Mouse (Mus musculus) forelimb bud, embryonic 11.5 days (tissue): ENCODE measurements around the gene Hus1.
A peak's percentile ranks its signal among the peaks of the same experiment; 100 is the strongest.

Experiments
- DNase-seq: peaks from one replicate; pipeline ENCODE4 v3.0.0-alpha.2; 2012; ENCODE audit warnings: low read depth, low spot score

Gene Hus1

DNA sequence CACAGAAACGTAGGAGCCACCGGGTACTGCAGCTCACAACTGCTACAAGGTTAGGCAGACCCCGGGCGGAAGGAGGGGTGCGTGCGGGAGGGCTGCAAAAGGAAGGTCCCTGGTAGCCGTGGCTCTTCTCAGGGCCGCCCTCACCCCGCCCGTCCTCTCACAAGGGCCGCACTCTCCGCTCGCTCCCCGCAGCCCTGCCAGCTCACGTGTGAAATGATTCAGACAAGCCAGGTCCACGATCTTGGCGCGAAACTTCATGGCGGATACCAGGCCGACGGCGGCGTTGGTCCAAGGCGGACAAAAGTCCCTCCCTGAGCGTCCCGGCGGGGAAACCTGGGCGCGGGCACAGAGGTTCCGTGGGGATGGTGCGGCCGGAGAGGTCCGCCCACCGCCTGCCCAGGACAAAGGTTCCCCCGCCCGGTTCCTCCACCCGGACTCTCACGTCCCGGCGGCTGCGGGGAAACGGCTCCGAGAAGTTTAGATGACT, at the start of gene Hus1:
Gene Hus1, minus strand, starts transcription at position 339 of the 487 bp plus-strand sequence.
- DNase-seq, result peak; percentile 79

DNA sequence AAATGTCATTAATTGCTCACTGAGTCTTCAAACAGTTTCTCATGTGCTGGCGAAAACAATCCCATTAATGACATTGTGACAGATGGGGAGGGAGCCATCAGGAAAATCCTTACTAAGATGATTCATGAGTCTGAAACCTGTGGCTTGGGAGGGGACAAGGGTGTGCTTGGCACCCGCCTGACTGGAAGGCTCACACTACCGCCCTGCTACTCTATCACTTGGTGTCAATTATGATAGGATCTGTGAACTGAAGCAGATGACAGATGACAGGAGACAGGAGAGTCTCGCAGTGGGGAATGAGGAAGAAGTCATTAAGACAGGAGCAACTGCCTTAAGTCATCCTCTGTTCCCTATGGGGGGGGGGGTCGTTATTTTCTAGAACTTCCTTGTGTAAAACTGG, 49.5 kb upstream of the Hus1 start:
- DNase-seq, result no peak

DNA sequence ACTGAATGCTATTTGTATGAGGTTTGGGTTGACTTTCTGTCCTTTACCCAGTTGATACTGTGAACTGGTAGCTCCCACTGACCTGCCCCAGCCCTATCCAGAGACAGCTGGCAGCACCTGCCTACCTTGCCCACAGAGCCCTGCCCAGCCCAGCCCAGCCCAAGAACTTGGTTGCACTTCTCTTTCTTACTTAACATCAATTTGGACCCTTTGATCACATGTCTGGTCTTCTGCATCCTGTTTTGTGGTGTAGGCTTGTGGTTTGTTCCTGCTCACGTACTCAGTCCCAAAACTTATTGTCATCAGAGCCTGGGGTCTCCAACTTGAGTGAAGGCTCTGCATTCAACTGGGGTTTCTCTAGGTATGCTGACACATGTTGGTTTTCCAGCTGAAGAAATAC, 49.0 kb upstream of the Hus1 start:
- DNase-seq, result no peak

DNA sequence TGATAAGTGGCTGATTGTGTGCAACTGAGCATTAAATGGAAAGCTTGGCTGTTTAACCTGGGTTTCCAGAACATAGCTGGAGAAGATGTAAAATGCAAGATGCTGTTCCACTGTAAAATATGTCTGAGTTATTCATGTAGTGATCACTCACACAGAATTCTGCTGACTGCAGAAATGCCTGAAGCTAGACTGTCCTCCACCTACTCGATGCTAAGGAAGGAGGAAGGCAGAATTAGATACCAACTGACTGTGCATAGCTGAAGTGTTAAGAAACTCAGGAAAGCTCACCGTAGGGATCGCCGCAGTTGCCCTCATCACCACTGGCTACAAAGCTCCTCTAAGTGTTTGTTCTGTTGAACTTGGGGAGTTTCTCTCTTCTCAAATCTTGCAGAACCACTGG, 46.7 kb upstream of the Hus1 start:
- DNase-seq, result no peak

DNA sequence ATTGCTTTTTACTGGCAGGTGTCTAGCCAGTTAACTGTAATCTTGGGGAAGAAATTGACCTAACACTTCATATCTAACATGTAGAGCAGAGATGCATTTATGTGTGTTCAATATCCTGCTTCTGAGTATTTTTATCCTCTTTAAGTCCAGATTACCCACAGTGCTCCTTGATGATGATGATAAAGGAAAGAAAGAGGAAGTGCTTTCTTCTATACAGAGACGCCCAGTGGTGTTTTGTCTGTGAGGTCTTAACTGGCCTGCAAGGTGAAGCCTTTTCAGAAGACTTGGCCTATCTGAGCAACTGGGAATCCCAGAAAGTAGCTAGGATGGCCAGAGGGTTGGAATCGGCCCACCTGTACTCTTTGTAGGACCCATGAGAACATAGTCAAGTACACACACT, 45.9 kb upstream of the Hus1 start:
- DNase-seq, result no peak

DNA sequence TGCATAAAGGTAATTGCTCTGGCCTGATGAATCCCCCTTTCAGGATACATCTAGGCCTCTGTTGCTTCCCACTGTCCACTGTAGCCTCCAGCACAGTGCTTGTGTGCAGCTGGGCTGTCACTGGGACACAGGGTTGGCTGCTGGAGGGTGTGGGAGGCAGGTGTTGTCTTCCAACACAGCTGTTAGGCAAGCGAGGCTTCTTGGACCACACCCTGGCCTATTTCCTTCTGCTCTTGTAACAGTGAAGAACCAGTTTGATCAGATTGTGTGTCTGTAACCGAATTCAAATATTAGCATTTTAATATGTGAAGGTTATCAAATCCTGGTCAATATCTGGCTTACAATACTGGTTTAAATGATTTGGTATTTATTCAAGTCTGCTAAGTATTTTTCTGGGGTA, 40.9 kb upstream of the Hus1 start:
- no peak for DNase-seq

DNA sequence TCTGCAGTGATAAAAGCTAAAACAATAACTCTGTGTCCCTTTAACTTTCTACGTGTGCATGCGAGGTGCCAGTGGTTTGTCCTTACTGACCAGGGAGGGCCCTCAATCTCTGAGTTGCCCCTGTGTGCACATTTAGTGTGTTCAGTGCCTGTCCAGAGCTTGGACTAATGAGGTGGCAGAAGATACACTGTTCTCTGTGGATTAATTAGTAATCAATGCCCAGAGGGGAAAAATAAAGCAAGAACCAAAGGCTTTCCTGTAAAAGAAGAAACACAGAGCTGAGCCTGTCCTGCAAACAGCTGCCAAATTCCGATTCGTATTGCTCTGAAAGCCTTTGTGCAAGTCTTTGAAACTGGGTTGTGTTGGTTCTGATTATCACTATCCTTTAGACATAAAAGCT, 39.2 kb upstream of the Hus1 start:
- DNase-seq, result no peak

DNA sequence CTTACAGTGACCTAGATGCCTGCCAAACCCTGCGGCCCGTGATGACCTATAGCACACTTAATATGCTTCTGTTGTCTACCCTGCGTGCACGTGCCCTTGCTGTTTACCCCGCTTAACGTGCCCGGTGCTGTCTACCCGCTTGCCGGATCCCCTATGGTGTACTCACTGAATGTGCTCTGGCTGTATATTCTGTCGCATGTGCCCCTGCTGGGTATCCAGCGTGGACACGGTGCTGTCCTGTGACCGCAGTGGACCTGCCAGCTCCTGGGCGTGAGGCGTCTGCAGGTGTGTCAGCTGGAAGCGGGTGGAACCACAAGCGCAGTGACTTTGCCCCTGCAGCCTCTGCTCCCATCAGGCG, 37.7 kb upstream of the Hus1 start, which contains the start of gene Sun3:
Gene Sun3, minus strand, starts transcription at position 289 of the 358 bp plus-strand sequence.
- DNase-seq, result no peak

DNA sequence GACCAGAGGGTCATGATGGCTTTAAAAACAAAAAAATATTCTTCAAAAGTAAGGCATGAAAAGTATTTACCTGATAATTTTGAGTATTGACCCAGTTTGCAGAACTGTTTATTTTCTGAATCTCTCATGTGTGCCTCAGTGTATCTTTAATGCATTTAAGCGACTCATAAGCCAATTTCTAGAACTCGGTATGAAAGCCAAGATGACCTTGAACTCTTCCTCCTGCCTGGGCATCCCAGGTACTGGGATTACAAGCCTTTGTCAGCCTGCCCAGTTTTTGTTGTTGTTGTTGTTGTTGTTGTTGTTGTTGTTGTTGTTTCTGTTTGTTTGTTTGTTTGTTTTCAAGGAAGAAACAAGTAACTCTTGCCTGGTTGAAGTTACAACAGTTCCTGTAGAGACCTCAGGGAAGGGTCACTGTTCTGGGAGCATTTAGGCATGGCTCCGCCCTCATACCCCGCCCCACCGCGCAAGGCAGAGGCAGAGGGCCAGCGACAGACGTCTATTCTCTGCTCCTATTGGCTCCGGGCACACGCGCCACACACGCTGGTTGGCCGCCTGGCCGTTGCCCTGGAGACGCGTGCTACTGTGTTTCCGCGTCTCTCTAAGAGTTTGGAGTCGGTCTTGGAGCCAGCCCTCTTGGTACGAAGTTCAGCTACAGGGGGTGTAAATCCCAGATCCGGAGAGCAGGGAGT, 37.2 kb upstream of the Hus1 start, which contains the start of gene Gm11992:
Gene Gm11992, plus strand, starts transcription at position 584 of the 692 bp plus-strand sequence.
- peak; percentile 88 for DNase-seq

DNA sequence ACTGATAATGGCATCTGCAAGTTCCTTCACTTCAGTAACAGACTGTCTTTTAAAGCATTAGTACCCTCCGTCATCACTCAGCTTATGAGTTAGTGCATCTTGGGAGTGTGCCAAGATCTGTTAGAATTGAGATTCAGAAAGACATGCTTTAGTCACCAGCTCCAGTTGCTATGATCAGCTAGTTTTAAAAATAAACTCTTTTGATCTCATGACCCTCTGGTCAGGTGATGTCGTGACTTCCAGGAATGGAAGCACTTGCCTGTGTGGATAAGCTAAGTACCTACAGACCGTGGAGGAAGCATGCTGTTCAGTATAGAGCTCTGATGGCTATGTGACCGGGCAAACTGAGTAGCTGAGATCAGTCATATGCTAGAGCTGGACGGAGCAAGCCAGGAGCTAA, 36.1 kb upstream of the Hus1 start:
- DNase-seq, result no peak

DNA sequence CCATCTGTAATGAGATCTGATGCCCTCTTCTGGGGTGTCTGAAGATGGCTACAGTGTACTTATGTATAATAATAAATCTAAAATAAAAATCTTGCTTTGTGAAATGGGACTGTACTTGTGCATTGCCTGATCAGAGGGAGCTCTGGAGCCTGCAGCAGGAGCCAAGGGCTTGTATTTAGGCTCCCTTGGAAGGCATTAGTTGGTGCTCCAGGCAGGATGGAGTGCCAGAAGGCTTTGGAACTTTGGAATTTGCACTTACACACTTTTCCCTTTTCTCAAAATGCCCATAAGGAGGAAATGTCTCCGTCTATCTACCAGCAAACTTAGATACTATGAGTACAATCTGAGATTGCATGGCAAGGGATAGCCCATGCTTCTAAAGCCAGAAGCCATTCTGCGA, 35.6 kb upstream of the Hus1 start:
- no peak for DNase-seq

DNA sequence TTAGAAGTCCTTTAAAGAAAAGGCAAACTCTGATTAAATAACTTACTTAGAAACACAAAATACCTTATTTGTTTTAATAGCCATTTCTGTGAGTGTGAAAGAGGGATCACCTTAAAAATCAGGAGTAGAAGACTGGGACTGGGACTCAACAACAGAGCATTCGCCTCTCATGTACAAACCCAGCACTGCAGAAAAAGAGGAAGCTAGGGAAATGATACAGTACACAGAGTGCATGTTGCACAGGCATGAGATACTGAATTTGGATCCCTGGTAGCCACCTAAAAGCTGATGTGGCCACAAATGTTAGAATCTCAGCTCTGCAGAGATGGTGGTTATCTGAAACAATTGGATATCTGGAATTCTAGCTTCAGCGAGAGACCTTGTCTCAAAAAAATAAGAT, 20.5 kb upstream of the Hus1 start:
- no peak for DNase-seq

DNA sequence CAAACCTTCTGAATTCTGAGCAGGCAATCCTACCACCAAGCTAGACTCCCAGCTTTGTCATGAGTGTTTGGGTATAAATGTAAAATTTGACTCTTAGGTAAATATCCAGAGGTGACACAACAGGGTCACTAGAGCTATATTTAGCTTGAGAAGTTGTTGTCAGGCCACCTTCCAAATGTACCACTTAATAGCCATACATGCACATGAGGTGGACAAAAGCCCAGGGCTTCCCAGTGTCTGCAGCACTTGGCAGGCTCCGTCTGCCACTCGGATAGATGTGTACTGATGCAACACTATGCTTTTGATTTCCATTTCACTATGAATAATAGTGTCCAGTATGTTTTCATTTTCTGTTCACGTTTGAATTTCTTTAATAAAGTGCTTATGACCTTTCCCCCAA, 14.2 kb upstream of the Hus1 start:
- DNase-seq, result no peak

DNA sequence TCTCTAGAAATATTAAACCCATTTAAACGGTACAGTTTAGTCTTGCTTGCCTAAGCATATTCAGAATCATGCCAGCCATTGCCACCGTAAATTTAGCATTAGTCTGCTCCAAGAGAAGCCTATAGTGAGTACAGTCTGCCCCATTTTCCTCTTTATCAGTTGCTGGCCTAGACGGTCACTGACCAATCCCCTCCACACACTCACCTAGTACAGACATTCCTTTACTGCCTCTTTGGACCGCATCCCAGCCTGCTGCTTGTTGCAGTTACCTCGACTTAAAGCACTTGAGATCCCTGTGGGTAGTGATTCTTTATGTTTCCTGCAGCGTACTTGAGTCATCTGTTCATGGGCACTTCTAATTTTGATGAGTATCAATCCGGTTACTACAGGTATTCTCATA, 13.8 kb upstream of the Hus1 start:
- DNase-seq, result no peak

DNA sequence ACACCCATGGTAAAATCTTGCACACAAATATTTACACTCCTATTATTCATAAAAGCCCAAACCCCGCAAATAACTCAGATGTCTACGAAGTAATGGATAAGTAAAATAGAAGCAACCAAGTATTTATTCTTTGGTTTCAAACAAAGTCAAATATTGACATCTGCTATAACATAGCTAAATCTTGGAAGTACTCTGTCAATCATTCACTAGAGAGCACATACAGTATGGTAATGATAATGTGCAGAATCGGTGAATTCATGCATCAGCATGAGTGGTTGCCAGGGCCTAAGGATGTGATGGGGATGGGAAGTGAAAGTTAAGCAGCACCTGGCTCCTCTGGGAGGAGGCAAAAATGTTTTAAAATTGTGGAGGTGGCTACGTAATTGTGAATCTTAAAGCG, 9.2 kb upstream of the Hus1 start:
- DNase-seq, result no peak

DNA sequence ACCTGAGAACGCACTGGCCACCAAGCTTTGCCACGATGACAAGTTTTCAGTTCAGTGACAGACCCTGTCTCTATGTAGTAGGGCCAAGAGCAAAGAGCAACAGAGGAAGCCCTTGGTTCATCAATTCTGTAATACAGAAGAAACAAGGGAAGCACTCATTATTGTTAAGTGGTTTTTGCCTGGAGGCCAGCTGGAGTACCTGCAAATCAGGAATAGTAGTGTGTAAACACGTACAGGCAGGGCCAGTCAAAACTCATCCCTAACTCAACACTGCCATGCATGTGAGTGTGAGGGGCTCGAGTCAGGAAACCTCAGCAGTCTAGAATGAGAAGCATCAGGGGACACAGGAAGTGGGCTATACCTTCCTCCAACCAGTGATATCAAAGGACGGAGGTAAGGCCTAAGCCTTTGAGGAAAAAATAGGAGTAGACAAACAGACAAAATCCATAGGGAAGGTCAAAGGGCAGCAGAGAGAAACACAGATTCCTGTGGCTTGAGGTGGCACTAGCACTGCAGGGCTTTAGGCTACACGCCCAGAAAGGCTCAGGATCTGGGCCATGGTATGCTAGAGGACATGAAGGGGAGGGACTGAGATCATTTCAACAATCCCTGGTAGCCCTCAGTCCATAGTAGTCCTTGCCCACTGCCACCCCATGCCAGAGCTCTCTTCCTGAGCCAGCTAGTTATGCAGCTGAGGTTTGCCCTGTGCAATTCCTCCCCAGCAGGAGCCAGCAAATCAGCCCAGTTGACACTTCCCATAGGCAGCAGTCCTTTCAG, 7.7 kb upstream of the Hus1 start:
- no peak for DNase-seq

DNA sequence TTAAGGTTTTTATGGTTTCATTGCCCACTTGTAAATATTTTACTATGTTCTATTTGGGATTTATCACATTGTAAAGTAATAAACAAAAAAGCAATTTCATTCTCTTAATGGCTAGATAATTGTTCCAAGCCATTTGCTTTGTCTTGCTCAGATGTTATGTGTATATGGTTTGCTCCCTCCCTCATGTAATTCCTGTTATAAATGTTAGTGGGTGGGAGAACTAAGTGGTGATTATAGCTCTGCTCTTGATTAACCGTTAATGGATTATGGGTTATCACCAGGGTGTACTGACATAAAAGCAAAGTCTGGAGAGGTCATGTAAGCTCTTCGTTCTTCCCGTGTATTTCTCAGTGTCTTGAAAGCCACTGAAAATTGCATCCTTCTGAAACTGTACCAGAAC, 3.7 kb upstream of the Hus1 start:
- DNase-seq, result no peak

DNA sequence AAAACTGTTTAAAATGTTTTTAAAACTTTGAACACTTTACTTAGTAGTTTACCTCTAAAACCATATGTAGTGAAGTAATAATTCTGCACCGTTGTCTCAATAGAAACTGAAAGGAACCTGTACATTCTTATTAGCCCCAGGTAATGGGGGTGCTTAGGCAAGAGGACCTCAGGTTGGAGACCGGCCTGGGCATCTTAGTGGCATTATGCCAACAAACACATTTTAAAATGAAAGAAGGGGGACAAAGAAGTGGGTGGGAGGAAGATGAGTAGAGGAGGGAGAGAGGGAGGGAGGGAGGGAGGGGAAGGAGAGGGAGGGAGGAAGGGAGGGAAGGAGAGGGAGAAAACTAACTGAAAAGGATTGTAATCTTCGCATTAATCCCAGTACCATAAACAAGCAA, 357 bp upstream of the Hus1 start:
- DNase-seq, result peak; percentile 41

DNA sequence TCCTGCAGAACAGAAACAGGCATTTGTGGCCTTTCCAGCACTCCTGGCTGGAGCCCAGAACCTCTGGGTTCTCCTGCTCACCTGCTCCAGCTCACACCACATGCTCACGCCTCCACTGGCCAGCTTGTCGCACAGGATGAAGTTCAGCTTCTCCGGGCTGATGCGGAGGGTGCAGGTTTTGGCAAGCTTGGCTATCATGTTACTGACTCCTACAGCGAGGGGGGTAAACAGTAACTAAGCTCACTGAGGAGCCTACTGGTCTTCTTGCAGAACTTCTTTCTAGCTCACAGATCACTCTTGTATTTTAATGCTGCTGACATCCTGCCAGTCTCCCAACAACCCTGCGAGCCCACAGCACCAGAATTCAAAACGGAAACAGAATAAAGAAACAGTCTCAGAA, 575 bp downstream of the Hus1 start:
- DNase-seq, result peak; percentile 56

DNA sequence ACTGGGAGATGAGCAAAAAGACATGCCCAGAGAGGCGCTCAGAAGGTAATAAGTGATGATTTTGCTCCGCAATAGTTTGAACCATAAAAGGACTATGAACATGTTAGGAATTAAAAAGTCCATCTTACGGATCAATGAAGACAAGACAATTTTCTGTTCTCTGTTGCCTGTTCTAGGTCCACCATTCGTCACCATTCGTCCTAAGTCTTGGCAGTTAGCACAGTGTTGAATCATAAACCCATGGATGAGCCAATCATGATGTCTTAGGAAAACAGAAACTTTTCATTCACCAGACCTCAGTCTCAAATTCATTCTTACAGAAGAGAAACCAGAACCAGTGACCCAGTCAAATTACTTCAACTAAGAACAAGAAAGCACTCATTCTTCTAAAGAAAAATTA, 2.2 kb downstream of the Hus1 start:
- DNase-seq, result no peak

DNA sequence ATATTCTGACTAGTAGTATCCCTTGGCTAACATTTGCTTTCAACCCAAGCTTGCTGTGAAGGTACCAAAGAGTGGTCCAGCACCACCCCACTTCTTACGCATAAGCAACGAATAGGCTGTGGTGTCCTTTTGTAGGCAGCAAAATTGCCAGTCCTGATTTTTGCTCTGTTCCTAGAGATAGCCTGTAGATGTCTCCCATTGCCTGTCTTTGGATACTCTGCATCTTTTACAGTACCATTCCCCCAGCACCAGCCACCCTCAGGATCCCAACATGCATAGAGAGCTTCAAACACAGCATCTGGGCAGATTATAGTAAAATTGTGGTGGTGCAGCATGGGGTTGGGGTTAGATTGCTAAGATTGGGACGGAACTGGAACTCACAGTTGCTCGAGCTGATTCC, 22.9 kb downstream of the Hus1 start:
- no peak for DNase-seq

DNA sequence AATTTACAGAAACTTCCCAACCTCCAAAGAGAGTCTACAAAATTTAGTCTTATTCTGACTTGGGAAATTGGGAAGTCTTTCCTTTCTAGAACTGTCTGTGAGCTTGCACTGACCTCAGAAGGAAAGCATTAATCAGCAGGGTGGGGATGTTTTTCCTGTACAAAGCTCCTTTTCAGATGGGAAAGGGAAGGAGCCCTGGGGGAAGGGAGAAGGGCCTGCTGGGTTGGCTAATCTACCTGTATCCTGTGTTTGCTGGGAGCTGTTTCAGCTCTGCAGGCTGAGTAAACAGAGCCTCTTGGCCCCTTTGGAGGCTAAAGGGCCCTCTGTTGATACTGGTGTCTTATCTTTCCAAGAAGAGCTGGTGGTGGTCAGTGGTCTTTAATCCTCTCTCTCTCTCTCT, 24.9 kb downstream of the Hus1 start:
- no peak for DNase-seq

DNA sequence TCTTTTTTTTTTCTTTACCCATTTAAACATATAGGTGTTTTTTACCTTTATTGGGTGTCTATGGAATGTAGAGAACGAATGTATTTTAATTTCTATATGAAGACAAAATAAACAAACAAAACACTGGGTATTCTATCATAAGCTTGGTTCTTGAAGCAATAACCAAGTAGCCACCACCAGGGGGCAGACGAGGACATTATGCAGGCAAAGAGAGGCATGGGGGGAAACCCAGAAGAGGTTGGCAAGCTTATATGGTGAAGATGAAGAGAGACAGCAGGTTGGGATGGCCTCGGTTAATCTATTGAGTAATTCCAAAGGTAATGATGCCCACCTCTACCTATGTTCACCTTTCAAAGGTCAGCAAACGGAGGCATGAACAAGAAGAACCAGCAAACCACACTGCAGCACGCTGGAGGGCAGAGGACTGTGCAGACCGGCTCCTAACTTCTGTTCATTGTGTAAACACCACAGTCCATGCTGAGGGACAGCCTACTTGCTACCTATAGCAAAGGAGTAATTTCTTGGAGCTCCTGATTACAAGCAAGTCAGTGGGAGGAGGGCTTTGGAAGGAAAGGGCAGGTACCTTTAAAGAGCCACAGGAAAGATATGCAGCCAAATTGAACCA, 27.6 kb downstream of the Hus1 start:
- DNase-seq, result peak; percentile 74
